Mouse (Mus musculus) embryonic facial prominence, embryonic 10.5 days (tissue): Measurements from ENCODE around the gene Hoxd9. TPM values are rescaled to one million over a fixed set of nuclear protein-coding genes. Genes with fewer than 3 reads are reported as not detected.

Experiments
- DNase-seq: peaks from one replicate; pipeline ENCODE4 v3.0.0-alpha.2; 2017; ENCODE audit warnings: low spot score
- H3K27ac ChIP-seq: fragments of 300-500 bp; sonication (generic); replicated peaks from 2 replicates; pipeline ENCODE4 v1.5.1; 2016; ENCODE audit warnings: mild to moderate bottlenecking
- H3K27me3 ChIP-seq: fragments of 300-500 bp; sonication (generic); replicated peaks from 2 replicates; pipeline ENCODE4 v1.6.1; 2016; ENCODE audit warnings: low read depth, mild to moderate bottlenecking; ENCODE audit not compliant: poor library complexity, severe bottlenecking
- H3K36me3 ChIP-seq: fragments of 300-500 bp; sonication (generic); replicated peaks from 2 replicates; pipeline ENCODE4 v1.6.1; 2016; ENCODE audit warnings: mild to moderate bottlenecking, moderate library complexity
- H3K4me1 ChIP-seq: fragments of 300-500 bp; sonication (generic); 2 replicates; pipeline ENCODE4 v1.6.1; 2016
- H3K4me3 ChIP-seq: fragments of 300-500 bp; sonication (generic); 2 replicates; pipeline ENCODE4 v1.5.1; 2016; ENCODE audit warnings: mild to moderate bottlenecking, moderate library complexity
- H3K9me3 ChIP-seq: fragments of 300-500 bp; sonication (generic); 2 replicates; pipeline ENCODE4 v1.6.1; 2016; ENCODE audit warnings: mild to moderate bottlenecking
- WGBS: fragments of 180-500 bp; shearing (Covaris S2); methylation state at CpG from one replicate; pipeline ENCODE4 v1.1.7; 2016; 5-methylcytosine and 5-hydroxymethylcytosine counted together
- polyA plus RNA-seq: library from polyadenylated mRNA; unstranded; fragments of >200 nt; fragmentation: Nextera tagmentation; extraction: Ambion mirVana; gene quantifications from 2 replicates; pipeline ENCODE4 v1.2.1, GENCODE M21; 2016

The Hoxd9 gene
- polyA plus RNA-seq = not detected in 2 replicates

DNA sequence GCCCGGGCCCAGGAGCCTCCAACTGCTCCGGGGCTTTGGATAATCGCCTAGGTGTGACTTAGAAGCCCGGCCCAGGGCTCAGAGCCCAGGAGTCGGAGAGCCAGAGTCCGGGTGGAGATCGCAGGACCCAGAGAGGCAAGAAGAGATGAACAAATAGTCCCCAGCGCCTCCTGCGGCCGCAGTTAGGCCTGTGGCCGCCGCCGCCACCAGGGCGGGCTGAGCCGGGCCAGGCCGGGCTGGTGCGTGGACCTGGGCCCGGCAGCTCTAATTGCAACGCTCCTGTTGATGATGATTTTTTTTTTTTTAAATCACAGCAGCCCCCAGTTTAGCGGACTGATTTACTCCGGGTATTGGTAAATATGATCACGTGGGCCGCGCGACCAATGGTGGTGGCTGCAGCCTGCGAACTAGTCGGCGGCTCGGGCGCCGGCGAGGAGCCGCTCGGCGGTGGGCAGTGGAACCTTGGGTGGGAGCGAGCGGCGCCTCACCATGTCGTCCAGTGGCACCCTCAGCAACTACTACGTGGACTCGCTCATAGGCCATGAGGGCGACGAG lies at the start of gene Hoxd9:
Gene Hoxd9 (plus strand): TSS at position 161 of the 555 bp plus-strand sequence.
- no peaks in the 10 kb centered on the region for H3K9me3 ChIP-seq

DNA sequence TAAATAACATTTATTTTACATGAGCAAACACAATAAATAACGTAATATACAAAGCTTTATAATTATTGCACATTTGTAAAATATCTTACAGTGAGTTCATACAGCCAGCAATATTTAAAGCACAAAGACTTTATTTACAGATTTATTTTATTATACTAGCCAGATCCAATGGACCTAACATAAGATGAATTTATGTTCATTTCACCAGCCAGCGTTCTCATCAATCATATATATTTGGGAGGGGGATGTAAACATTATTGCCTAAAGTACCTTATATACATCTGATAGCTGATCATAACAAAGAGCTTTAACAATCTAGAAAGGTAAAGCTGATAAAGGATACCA lies 44.6 kb upstream of the Hoxd9 start:
- Histone ChIP-seq H3K27me3 (peaks cover 98% of the 10 kb centered on the region), H3K27ac (no peak overlapping the region), H3K9me3 (no peaks in the 10 kb centered on the region), H3K4me1 (peaks cover 13% of the 10 kb centered on the region), H3K4me3 (no peak overlapping the region), H3K36me3 (no peaks in the 10 kb centered on the region)
- 38% methylated on average over 2 of the region's 2 CpGs for WGBS
- no peak for DNase-seq

More for the DNA sequence above, at the start of gene Hoxd9:
- H3K4me3 ChIP-seq = peak within 1 kb of the TSS; percentile 47
- under 1% methylated on average over 43 of the region's 43 CpGs for WGBS
- no peak within 1 kb of the TSS for H3K27ac ChIP-seq
- H3K36me3 ChIP-seq = no peaks in the 10 kb centered on the region
- DNase-seq = peak; percentile 80
- peaks cover 100% of the 10 kb centered on the region for H3K27me3 ChIP-seq
- H3K4me1 ChIP-seq = peaks cover 13% of the 10 kb centered on the region

DNA sequence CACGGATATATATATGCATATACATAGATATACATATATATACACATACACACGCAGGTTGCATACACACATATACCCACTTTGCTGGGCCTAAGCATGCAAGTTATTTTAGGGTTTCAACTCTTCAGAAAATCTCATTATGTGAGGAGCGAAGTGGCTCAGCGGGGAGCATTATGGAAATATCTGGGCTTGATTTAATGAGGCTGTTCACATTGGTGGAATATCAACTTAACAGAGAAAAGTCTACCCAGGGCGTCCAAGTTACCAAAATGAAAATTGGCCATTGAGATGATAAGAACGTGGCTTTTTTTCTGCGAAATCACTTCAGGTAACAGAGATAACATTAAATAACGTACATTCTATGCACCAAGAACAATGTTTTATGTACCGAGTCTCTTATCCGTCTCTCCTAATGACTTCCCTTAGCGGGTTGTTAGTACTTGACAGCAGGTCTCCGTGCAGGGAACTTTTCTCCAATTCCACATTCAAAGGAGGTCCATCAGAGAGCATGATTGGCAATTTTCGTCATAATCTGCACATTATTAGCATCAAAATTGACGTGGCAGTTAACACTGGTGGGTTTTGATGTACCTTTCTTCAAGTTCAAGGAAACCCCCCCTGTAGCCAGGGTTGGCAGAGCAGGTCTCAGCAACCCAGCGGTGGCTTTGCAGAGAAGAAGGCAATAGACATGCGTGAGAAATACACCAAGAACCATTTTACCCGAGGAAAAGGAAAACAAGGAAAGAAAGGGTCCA lies 43.6 kb upstream of the Hoxd9 start:
- Histone ChIP-seq H3K27ac (no peak overlapping the region), H3K9me3 (no peaks in the 10 kb centered on the region), H3K4me3 (no peak overlapping the region), H3K27me3 (peaks cover 98% of the 10 kb centered on the region), H3K36me3 (no peaks in the 10 kb centered on the region), H3K4me1 (peaks cover 18% of the 10 kb centered on the region)
- no peak for DNase-seq
- WGBS = 13% methylated on average over 17 of the region's 17 CpGs

DNA sequence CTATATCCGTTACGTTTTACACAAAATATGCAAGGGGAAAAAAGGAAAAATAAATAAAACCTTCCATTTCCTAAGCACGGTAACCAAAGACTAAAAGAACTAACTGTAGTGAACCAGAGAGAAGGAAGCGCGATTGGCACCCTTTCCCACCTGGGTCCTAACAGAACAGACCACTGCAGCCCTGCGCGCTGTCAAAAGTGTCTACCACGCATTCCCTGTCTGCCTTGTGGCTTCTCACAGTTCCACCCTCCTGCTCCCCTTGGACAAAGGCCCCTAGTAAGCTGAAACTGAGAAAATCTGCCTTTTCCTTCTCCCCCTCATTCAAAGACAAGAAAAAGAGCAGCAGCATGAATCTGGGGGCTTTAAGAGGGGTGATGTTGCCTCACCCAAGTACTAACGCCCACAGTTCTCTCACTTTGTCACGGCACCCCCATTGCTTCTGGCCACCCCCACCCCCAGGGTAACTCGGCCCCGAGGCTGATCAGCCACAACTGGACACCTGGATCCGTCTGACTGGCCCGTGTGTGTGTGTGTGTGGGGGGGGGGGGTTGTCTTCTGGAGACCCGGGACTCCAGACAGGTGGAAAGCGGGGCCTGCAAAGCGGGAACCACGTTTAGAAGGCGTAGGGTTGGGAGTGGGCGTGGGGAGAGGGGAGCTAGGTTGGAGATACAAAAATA lies 42.6 kb upstream of the Hoxd9 start:
- Histone ChIP-seq H3K4me1 (peaks cover 19% of the 10 kb centered on the region), H3K27me3 (peaks cover 98% of the 10 kb centered on the region), H3K27ac (no peak overlapping the region), H3K36me3 (no peaks in the 10 kb centered on the region), H3K9me3 (no peaks in the 10 kb centered on the region), H3K4me3 (no peak overlapping the region)
- DNase-seq = no peak
- 3% methylated on average over 20 of the region's 20 CpGs for WGBS

DNA sequence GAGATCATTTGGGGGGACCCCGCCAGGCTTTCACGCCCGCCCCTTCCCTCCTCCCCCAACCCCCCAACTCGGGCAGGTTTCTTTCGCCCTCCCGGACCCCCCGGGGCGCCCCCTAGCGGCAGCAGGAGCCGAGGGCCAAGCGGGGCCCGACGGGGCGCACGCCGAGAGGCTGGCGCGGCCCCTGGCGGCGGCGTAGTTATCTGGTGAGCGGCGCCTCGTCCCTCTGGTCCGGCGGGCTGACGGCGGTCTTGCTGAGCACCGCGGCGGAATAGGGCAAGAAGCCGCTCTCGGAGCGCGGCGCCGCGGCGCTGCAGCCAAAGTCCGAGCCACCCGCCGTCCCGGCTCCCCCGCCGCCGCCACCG lies 42.1 kb upstream of the Hoxd9 start:
- no peaks in the 10 kb centered on the region for H3K9me3 ChIP-seq
- H3K36me3 ChIP-seq = no peaks in the 10 kb centered on the region
- H3K27ac ChIP-seq = no peak overlapping the region
- under 1% methylated on average over 46 of the region's 47 CpGs for WGBS
- peaks cover 19% of the 10 kb centered on the region for H3K4me1 ChIP-seq
- H3K27me3 ChIP-seq = peaks cover 98% of the 10 kb centered on the region
- peak overlapping the region; percentile 48 for H3K4me3 ChIP-seq
- peak; percentile 60 for DNase-seq

DNA sequence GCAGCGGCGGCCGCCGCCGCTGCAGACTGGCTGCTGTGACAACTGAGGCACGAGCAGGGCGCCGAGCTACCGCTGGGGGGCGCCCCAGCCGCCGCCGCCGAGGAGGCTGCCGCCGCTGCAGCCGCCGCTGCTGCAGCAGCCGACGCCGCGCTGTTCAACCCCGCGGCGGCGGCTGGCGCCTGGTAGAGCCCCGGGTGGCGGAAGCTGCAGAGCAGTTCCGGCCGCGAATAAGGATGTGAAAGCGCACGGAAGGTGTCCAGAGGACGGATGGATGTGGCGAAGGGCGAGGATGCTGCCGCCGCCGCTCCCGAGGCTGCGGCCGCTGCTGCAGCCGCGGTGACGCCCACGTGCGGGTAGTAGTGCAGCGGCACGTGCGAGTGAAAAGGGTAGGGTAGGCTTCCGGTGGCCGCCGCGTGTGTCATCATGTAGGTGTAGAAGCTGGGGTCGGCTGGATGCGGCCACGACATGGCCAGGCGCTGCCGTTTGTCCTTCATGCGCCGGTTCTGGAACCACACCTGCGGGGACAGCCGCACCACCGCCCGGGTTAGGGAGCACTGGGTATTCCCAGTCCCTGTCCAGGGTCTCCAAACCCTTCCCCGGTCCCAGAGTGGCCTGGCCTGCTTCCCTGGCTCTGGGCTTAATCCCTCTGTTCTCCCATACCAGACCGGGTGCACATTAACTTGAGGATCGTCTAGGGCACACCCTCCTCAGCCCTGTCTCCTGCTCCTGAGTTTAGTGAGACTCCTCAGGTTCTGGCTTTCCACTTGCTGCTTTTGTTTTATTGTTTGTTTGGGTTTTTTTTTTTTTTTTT lies 41.5 kb upstream of the Hoxd9 start:
- peaks cover 19% of the 10 kb centered on the region for H3K4me1 ChIP-seq
- peak; percentile 70 for DNase-seq
- H3K27ac ChIP-seq = no peak overlapping the region

DNA sequence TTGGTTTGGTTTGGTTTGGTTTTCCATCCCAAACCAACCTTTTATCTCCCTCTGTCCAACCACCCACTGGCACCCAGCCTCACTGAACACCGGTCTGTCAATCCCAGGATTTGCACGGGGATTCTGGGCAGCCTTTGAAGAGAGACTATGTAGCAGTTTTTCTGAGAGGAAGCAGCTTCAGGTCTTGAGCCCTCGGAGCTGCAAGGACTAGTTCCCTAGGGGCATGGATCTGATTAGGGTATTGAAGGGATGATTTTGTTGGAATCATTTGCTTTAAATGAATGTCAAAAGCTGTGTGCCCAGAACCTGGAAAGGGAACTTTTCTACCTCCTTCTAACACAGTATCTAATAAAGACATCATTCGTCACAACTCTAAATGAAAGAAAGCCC lies 40.9 kb upstream of the Hoxd9 start:
- Histone ChIP-seq H3K27ac (no peak overlapping the region), H3K9me3 (no peaks in the 10 kb centered on the region), H3K36me3 (no peaks in the 10 kb centered on the region), H3K27me3 (peaks cover 98% of the 10 kb centered on the region), H3K4me1 (peaks cover 21% of the 10 kb centered on the region), H3K4me3 (no peak overlapping the region)
- WGBS = 5% methylated on average over 4 of the region's 4 CpGs
- DNase-seq = no peak

More for the DNA sequence above, 41.5 kb upstream of the Hoxd9 start:
- H3K4me3 ChIP-seq = peak overlapping the region; percentile 48
- peaks cover 98% of the 10 kb centered on the region for H3K27me3 ChIP-seq
- no peaks in the 10 kb centered on the region for H3K36me3 ChIP-seq
- WGBS = 2% methylated on average over 69 of the region's 69 CpGs
- no peaks in the 10 kb centered on the region for H3K9me3 ChIP-seq

DNA sequence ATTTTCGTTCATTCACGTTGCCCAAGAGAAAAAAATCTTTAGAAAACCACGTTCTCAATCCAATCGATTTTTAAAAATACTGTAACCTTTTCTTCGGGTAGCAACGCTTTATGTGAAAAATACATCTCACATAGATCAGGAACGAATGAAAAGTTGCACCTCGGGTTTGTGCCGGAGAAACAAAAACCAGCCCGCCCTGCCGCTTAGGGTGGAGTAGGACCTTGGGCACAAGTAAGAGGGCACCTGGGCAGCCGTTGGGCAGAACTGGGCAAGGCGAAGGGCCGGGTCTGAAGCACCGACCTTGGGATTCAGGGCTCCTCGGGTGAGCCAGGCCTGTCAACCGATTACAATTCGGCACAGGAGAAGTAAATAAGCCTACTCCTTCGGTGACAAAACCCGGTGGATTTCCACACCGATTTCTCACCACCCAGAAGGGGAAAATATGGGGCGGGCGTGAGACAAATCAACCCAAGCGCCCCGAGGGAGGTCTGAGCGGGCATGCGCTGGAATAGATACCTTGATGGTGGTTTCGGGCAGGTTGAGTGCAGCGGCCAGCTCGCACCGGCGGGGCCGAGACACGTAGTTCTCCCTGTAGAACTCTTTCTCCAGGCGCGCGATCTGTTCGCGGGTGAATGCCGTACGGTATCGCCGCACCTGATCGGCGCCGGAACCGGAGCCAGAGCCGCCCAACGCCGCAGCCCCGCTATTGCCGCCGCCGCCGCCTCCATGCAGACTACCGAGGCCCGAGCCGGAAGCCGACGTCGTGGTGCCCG lies 40.1 kb upstream of the Hoxd9 start:
- Histone ChIP-seq H3K27me3 (peaks cover 98% of the 10 kb centered on the region), H3K4me3 (peak overlapping the region; percentile 18; the same call in 1 of the 2 replicates), H3K36me3 (no peaks in the 10 kb centered on the region), H3K27ac (no peak overlapping the region), H3K9me3 (no peaks in the 10 kb centered on the region), H3K4me1 (peaks cover 23% of the 10 kb centered on the region)
- WGBS = 2% methylated on average over 62 of the region's 62 CpGs
- DNase-seq = peak; percentile 73

DNA sequence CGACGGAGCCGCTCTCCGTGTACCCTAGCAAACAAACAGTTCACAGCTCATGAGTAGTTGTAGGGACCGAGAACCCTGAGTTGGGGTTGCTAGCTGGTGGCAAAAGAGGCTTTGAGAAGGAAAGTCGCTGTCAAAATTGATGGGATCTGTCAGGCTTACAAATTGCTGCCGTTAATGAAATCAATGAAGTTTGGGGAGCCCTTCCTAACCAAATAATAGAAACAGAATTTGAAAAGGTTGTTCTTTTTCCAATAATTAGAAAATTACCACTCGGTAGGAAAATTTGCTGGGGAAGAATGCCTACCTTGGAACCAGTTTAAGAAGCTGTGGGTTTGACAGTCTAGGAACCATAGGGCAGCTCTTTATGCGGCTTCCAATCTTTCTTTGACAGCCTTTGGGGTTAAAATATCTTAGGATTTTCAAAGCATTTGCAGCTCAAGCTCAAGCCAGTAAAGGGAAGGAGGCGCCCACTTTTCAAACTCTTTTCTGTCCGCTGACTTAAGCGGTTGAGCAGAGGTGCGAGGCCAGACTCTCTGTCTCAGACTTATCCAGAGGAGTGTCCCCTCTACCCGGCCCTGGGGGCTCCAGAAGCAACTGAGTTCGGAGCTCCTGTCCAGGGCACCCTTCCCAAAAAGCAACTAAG lies 39.4 kb upstream of the Hoxd9 start:
- Histone ChIP-seq H3K27ac (no peak overlapping the region), H3K36me3 (no peaks in the 10 kb centered on the region), H3K4me1 (peaks cover 23% of the 10 kb centered on the region), H3K27me3 (peaks cover 98% of the 10 kb centered on the region), H3K9me3 (no peaks in the 10 kb centered on the region), H3K4me3 (peak overlapping the region; percentile 18; the same call in 1 of the 2 replicates)
- DNase-seq = no peak
- 1% methylated on average over 15 of the region's 15 CpGs for WGBS

DNA sequence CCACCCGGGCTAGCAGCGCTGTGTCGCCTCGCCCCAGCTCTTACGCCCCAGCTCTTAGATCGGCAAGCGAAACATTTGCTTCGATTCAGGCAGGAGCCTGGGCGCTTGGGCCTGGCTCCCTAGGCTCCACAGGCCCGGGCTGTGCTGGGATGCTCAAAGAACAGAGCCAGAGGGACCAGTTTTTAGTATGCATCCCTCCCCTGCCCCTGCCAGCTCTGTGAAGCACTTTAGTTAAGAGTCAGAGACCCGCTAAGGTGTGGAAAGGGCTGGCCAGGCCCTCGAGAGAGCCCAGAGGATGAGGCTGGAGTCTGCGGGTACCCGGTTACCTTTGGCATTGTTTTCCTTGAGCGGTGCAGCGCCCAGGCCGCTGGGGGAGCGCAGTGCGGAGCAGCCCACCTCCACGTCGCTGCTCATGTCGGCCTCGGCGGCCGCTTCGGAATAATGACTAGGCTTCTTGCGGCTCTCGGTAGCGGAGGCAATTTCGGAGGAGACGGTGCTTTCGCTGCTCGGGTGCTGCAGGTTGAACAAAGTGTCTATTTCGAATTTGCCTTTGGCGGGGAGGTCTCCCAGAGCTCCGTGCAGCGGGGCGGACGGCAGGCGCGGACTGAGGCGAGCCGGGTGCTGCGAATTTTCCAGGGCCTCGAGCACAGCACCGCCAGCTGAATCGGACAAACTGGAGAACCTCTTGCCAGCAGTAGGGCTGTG lies 38.7 kb upstream of the Hoxd9 start:
- DNase-seq = peak; percentile 69

DNA sequence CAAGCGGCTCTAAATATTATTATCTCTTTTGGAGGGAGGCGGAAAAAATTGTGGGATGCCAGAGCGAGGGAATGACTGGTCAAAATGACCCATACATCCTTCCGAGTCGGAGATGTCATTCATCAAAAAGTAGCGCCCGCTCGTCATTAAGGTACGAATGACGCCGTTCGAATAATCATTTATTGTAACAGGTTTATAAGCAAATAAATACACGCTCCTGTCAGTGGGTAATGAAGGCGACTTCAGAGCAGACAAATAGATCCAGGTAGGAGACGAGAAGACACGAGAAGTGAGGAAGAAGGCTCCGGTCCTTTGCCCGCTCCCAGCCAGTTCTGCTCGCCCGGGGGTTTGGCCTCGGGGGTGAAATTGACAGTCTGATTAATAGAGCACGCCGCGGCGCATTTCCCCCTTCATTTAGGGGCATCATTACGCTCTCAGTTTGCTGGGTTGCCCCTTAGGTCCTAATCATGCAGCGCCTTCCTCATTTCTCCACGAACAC lies 38.0 kb upstream of the Hoxd9 start, which contains the start of gene Evx2:
Gene Evx2 (minus strand): TSS at position 51 of the 499 bp plus-strand sequence.
- no peak within 1 kb of the TSS for H3K27ac ChIP-seq
- peak; percentile 52 for DNase-seq
- H3K4me1 ChIP-seq = peaks cover 23% of the 10 kb centered on the region
- no peaks in the 10 kb centered on the region for H3K9me3 ChIP-seq
- H3K4me3 ChIP-seq = no peak within 1 kb of the TSS
- no peaks in the 10 kb centered on the region for H3K36me3 ChIP-seq
- WGBS = 2% methylated on average over 28 of the region's 28 CpGs
- H3K27me3 ChIP-seq = peaks cover 100% of the 10 kb centered on the region

More for the DNA sequence above, 38.7 kb upstream of the Hoxd9 start:
- H3K4me3 ChIP-seq = no peak overlapping the region
- peaks cover 23% of the 10 kb centered on the region for H3K4me1 ChIP-seq
- no peak overlapping the region for H3K27ac ChIP-seq
- H3K36me3 ChIP-seq = no peaks in the 10 kb centered on the region
- WGBS = under 1% methylated on average over 47 of the region's 47 CpGs
- no peaks in the 10 kb centered on the region for H3K9me3 ChIP-seq
- peaks cover 100% of the 10 kb centered on the region for H3K27me3 ChIP-seq
